Mouse (Mus musculus) MEL (cell line): Measurements from ENCODE around the gene Slc44a5. TPM values are rescaled to one million over a fixed set of nuclear protein-coding genes. Genes with fewer than 3 reads are reported as not detected.

ENCODE experiments used
- DNase-seq: peaks from one replicate; pipeline ENCODE4 v3.0.0; 2011; ENCODE audit warnings: low read depth, low spot score
- H3K27ac ChIP-seq: 2 replicates; pipeline ENCODE4 v1.5.1; 2012; ENCODE audit warnings: low read depth, mild to moderate bottlenecking, control low read depth, low read length, moderate library complexity; ENCODE audit not compliant: control insufficient read depth
- H3K27me3 ChIP-seq, 2 experiments: fragments of 150-350 bp in 1 of 2; sonication (generic) in 1 of 2; 2 replicates each; pipeline ENCODE4 v1.6.1; 2012; ENCODE audit warnings: low read length in 2 of 2, mild to moderate bottlenecking in 2 of 2, improper control_type of control experiment in 1 of 2, moderate library complexity in 1 of 2; ENCODE audit not compliant: insufficient read depth in 2 of 2, control insufficient read depth in 1 of 2
- H3K36me3 ChIP-seq, 2 experiments: 2 replicates each; pipeline ENCODE4 v1.6.1; 2012 to 2014; ENCODE audit warnings: low read length in 2 of 2, improper control_type of control experiment in 1 of 2, inconsistent platforms in 1 of 2, mild to moderate bottlenecking in 1 of 2; ENCODE audit not compliant: insufficient read depth in 2 of 2, control insufficient read depth in 1 of 2
- H3K4me1 ChIP-seq, 2 experiments: fragments of 150-350 bp in 1 of 2; sonication (generic) in 1 of 2; 2 replicates each; pipeline ENCODE4 v1.6.1; 2012; ENCODE audit warnings: low read length in 2 of 2, improper control_type of control experiment in 1 of 2, mild to moderate bottlenecking in 1 of 2; ENCODE audit not compliant: insufficient read depth in 2 of 2, control insufficient read depth in 1 of 2
- H3K4me3 ChIP-seq, 2 experiments: fragments of 150-350 bp in 1 of 2; sonication (generic) in 1 of 2; 2 replicates each; pipeline ENCODE4 v1.5.1; 2012; ENCODE audit warnings: low read depth in 2 of 2, low read length in 2 of 2, mild to moderate bottlenecking in 2 of 2, moderate library complexity in 2 of 2, control low read depth in 1 of 2, improper control_type of control experiment in 1 of 2; ENCODE audit not compliant: control insufficient read depth in 1 of 2, insufficient read depth in 1 of 2
- H3K79me2 ChIP-seq: 2 replicates; pipeline ENCODE4 v1.6.1; 2012; ENCODE audit warnings: mild to moderate bottlenecking, low read length, moderate library complexity; ENCODE audit not compliant: control insufficient read depth, poor library complexity, insufficient read depth
- H3K9ac ChIP-seq: 2 replicates; pipeline ENCODE4 v1.6.1; 2012; ENCODE audit warnings: low read depth, mild to moderate bottlenecking, control low read depth, low read length, moderate library complexity; ENCODE audit not compliant: control insufficient read depth, poor library complexity, severe bottlenecking
- H3K9me3 ChIP-seq: fragments of 150-350 bp; sonication (generic); replicated peaks from 2 replicates; pipeline ENCODE4 v1.6.1; 2012; ENCODE audit warnings: mild to moderate bottlenecking, low read length, improper control_type of control experiment, moderate library complexity; ENCODE audit not compliant: insufficient read depth
- BHLHE40 ChIP-seq: IDR thresholded peaks from 2 replicates; pipeline ENCODE4 v1.6.1; 2012; ENCODE audit warnings: low read depth, mild to moderate bottlenecking, inconsistent platforms, low read length, improper control_type of control experiment, borderline replicate concordance
- CHD2 ChIP-seq: IDR thresholded peaks from 2 replicates; pipeline ENCODE4 v1.6.1; 2011; ENCODE audit warnings: low read length, improper control_type of control experiment
- EP300 ChIP-seq, 2 experiments: IDR thresholded peaks; 2 replicates each; pipeline ENCODE4 v1.6.1; 2011; ENCODE audit warnings: improper control_type of control experiment in 2 of 2, low read length in 2 of 2, low read depth in 1 of 2, mild to moderate bottlenecking in 1 of 2
- ETS1 ChIP-seq: IDR thresholded peaks from 2 replicates; pipeline ENCODE4 v1.6.1; 2012; ENCODE audit warnings: low read depth, mild to moderate bottlenecking, inconsistent platforms, low read length, improper control_type of control experiment, moderate library complexity
- MAX ChIP-seq: IDR thresholded peaks from 2 replicates; pipeline ENCODE4 v1.6.1; 2011; ENCODE audit warnings: low read length, improper control_type of control experiment
- MXI1 ChIP-seq: IDR thresholded peaks from 2 replicates; pipeline ENCODE4 v1.6.1; 2011; ENCODE audit warnings: mild to moderate bottlenecking, low read depth, low read length, improper control_type of control experiment
- MYB ChIP-seq: IDR thresholded peaks from 2 replicates; pipeline ENCODE4 v1.6.1; 2011; ENCODE audit warnings: mild to moderate bottlenecking, low read depth, low read length, improper control_type of control experiment
- MYC ChIP-seq: IDR thresholded peaks from 2 replicates; pipeline ENCODE4 v1.6.1; 2011; ENCODE audit warnings: low read depth, mild to moderate bottlenecking, low read length, improper control_type of control experiment, moderate library complexity
- POLR2A ChIP-seq, 2 experiments: IDR thresholded peaks; 2 replicates each; pipeline ENCODE4 v1.6.1; 2011 to 2012; ENCODE audit warnings: low read length in 2 of 2, mild to moderate bottlenecking in 2 of 2, control low read depth in 1 of 2, improper control_type of control experiment in 1 of 2, low read depth in 1 of 2, moderate library complexity in 1 of 2; ENCODE audit not compliant: control insufficient read depth in 1 of 2, insufficient read depth in 1 of 2, poor library complexity in 1 of 2
- POLR2AphosphoS2 ChIP-seq: IDR thresholded peaks from 2 replicates; pipeline ENCODE4 v1.6.1; 2011; ENCODE audit warnings: low read length, improper control_type of control experiment
- POLR2AphosphoS5 ChIP-seq: IDR thresholded peaks from 2 replicates; pipeline ENCODE4 v1.6.1; 2012; ENCODE audit warnings: low read depth, borderline replicate concordance, mild to moderate bottlenecking, inconsistent platforms, low read length, moderate library complexity, mixed read lengths
- RCOR1 ChIP-seq: IDR thresholded peaks from 2 replicates; pipeline ENCODE4 v1.6.1; 2012; ENCODE audit warnings: low read depth, mild to moderate bottlenecking, inconsistent platforms, low read length, improper control_type of control experiment
- SMC3 ChIP-seq: IDR thresholded peaks from 2 replicates; pipeline ENCODE4 v1.6.1; 2011; ENCODE audit warnings: low read depth, low read length, improper control_type of control experiment
- TAL1 ChIP-seq: IDR thresholded peaks from 2 replicates; pipeline ENCODE4 v1.6.1; 2012; ENCODE audit warnings: mild to moderate bottlenecking, inconsistent platforms, low read length, moderate library complexity, mixed read lengths
- TCF12 ChIP-seq: IDR thresholded peaks from 2 replicates; pipeline ENCODE4 v1.6.1; 2014; ENCODE audit warnings: low read depth, mild to moderate bottlenecking, inconsistent platforms, low read length, improper control_type of control experiment, moderate library complexity
- ZC3H11A ChIP-seq: IDR thresholded peaks from 2 replicates; pipeline ENCODE4 v1.6.1; 2012; ENCODE audit warnings: low read depth, mild to moderate bottlenecking, inconsistent platforms, low read length, improper control_type of control experiment
- ZKSCAN1 ChIP-seq: IDR thresholded peaks from 2 replicates; pipeline ENCODE4 v1.6.1; 2012; ENCODE audit warnings: low read depth, mild to moderate bottlenecking, inconsistent platforms, low read length, improper control_type of control experiment, moderate library complexity
- ZNF384 ChIP-seq: IDR thresholded peaks from 2 replicates; pipeline ENCODE4 v1.6.1; 2012; ENCODE audit warnings: low read depth, mild to moderate bottlenecking, inconsistent platforms, low read length, improper control_type of control experiment
- polyA plus RNA-seq, 2 experiments: library from polyadenylated mRNA; stranded (reverse) in 1 of 2; unstranded in 1 of 2; fragments of >175 nt in 1 of 2; fragments of >200 nt in 1 of 2; gene quantifications; 2 replicates each; pipeline versions ENCODE4 v1.2.1 to v1.2.4; 2012; ENCODE audit warnings: low replicate concordance in 2 of 2, low read depth in 1 of 2; ENCODE audit not compliant: insufficient read length in 2 of 2, insufficient read depth in 1 of 2, missing spikeins in 1 of 2
- total RNA-seq: library from RNA; depleted of rRNA; stranded (reverse); fragments of 300-350 nt; gene quantifications from 2 replicates; pipeline ENCODE4 v1.2.3, GENCODE M21; 2012

Gene Slc44a5
- total and polyA plus RNA-seq, 3 experiments, result not detected

DNA sequence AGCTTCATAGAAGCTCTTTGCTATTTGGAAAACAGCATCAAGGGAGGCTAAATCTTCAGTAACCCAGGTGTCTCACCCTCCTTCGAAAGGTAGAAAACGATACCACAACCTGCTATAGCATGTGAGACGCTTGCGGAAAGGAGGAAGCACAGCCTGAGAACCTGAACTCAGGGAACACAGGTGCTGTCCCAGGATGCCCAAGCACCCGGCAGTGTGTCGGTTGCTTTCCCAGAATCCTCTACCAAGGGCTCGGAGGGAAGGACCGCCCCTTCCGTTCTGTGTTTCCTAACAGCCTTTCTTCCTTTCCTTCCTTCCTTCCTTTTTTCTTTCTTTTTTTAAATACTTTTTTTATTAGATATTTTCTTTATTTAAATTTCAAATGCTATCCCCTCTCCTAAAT, 326.8 kb downstream of the Slc44a5 start:
- Histone ChIP-seq H3K27me3 (no peaks in the 10 kb centered on the region; a peak in 1 of 4 replicates), H3K9ac (no peak overlapping the region), H3K27ac (no peak overlapping the region), H3K9me3 (no peaks in the 10 kb centered on the region), H3K36me3 (no peaks in the 10 kb centered on the region), H3K4me3 (no peak overlapping the region), H3K4me1 (no peaks in the 10 kb centered on the region), H3K79me2 (no peaks in the 10 kb centered on the region)
- DNase-seq, result no peak
- TF ChIP-seq BHLHE40 (no peak), MXI1 (no peak), MAX (no peak), RCOR1 (no peak), MYB (no peak), ETS1 (no peak), MYC (no peak), ZKSCAN1 (no peak), EP300 (IDR thresholded peaks at IDR 0.05; ENCODE audit: low read depth in 1 of 2, low read length in 2 of 2) (no peak), POLR2AphosphoS5 (no peak), CHD2 (no peak), ZC3H11A (no peak), TCF12 (no peak), SMC3 (no peak)

DNA sequence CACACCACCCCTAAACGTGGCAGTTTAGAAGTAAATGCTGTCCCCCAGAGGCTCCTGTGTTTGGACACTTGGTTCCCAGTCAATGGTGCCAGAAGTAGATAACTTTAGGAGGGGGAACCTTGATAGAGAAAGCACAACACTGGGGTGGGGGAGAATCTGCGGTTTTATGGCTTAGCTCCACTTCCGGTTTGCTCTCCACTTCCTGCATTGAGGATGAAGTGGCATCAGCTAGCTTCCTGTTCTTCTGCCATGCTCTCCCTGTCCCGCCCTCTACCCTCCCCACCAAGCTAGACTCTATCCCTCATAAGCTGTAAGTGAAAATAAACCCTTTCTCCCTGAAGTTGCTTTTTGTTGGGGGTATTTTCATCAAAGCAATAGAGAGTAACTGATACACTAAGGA, 327.9 kb downstream of the Slc44a5 start:
- Histone ChIP-seq H3K9ac (no peak overlapping the region), H3K4me1 (no peaks in the 10 kb centered on the region), H3K79me2 (no peaks in the 10 kb centered on the region), H3K9me3 (no peaks in the 10 kb centered on the region)
- TF ChIP-seq POLR2A (IDR thresholded peaks at IDR 0.05; ENCODE audit: control insufficient read depth in 1 of 2, insufficient read depth in 1 of 2, low read depth in 1 of 2, low read length in 2 of 2, poor library complexity in 1 of 2) (no peak), TAL1 (no peak), ZNF384 (no peak), POLR2AphosphoS2 (no peak), SMC3 (no peak)
- TF ChIP-seq, all 39 proteins: peak for 0
- Histone ChIP-seq H3K27ac (no peak overlapping the region), H3K27me3 (no peaks in the 10 kb centered on the region; a peak in 1 of 4 replicates), H3K4me3 (no peak overlapping the region), H3K36me3 (no peaks in the 10 kb centered on the region)
- no peak for DNase-seq
